Mouse (Mus musculus): ENCODE data around the gene Resf1. TPM values are rescaled to one million over a fixed set of nuclear protein-coding genes. Genes with fewer than 3 reads are reported as not detected.

Gene Resf1
- 8.2 TPM for polyA plus RNA-seq (2012; fragmentation: generic; extraction: Trizol)

- Histone ChIP-seq H3ac (ENCODE audit: control insufficient read depth, insufficient read length) (peak within 1 kb of the TSS; percentile 55), H3K4me2 (ENCODE audit: low read depth) (peak within 1 kb of the TSS; percentile 84), H3K4me3 (peak within 1 kb of the TSS; percentile 76), H3K79me2 (ENCODE audit: control insufficient read depth, insufficient read depth) (peaks cover 47% of the 10 kb centered on the region), H3K27me3 (ENCODE audit: control insufficient read depth, insufficient read depth, insufficient read length) (no peaks in the 10 kb centered on the region), H3K36me3 (ENCODE audit: control insufficient read depth, insufficient read depth) (peaks cover 28% of the 10 kb centered on the region)
- peak; percentile 87 for TF ChIP-seq POLR2A (IDR thresholded peaks at IDR 0.05; ENCODE audit: insufficient read length, low read depth)
- TF ChIP-seq POLR2AphosphoS2 (IDR thresholded peaks at IDR 0.05; ENCODE audit: insufficient read length, low read depth), result peak; percentile 96
- TF ChIP-seq CEBPB (IDR thresholded peaks at IDR 0.05; ENCODE audit: insufficient read depth, poor library complexity, severe bottlenecking), result no peak
- no peak for TF ChIP-seq TCF3 (IDR thresholded peaks at IDR 0.05; ENCODE audit: insufficient read length, low read depth)
- TF ChIP-seq MYOD1 (IDR thresholded peaks at IDR 0.05; ENCODE audit: control insufficient read depth in 1 of 3, insufficient read length in 2 of 3, low read depth in 2 of 3), result peak in 1 of 3 experiments; percentile 33
- TF ChIP-seq MAX (IDR thresholded peaks at IDR 0.05; ENCODE audit: low read depth), result no peak
- TF ChIP-seq TCF12 (IDR thresholded peaks at IDR 0.05; ENCODE audit: insufficient read depth, poor library complexity, severe bottlenecking), result no peak
- TF ChIP-seq SRF (IDR thresholded peaks at IDR 0.05; ENCODE audit: control insufficient read depth, insufficient read length, low read depth), result no peak
- no peak for TF ChIP-seq E2F4 (IDR thresholded peaks at IDR 0.05; ENCODE audit: insufficient read depth)
- TF ChIP-seq REST (IDR thresholded peaks at IDR 0.05; ENCODE audit: insufficient read depth, insufficient read length), result no peak
- peak in 1 of 3 experiments; percentile 67 for TF ChIP-seq MYOG (IDR thresholded peaks at IDR 0.05; ENCODE audit: control insufficient read depth in 1 of 3, insufficient read depth in 1 of 3, insufficient read length in 2 of 3, low read depth in 2 of 3)
- TF ChIP-seq USF1 (IDR thresholded peaks at IDR 0.05; ENCODE audit: low read depth), result no peak
Observed at GRCm38 (mm10) chr6:149308956-149309932, at the start of gene Resf1. Gene Resf1, plus strand, starts transcription at chr6:149309414.

DNA sequence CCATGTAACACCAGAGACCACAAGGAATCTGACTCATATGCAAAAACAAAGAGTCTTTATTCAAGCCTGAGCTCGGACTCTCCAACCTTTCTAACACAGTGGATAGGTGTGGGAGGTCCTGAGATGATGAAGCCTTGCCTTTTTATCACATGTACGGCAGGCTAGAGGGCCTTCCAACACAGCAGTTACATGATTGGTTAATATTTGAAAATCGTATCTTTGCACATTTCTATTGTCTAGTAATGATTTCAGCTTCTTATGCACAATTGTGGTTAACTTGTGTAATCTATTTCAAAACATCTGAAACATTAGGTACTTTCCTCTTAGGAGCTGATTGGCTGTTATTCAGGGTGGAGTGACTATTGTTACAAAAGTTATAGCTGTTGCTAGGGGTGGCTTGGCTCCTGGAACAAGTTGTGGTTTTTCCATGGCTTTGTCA, 48.4 kb upstream of the Resf1 start:
- Histone ChIP-seq H3K79me2 (ENCODE audit: control insufficient read depth, insufficient read depth) (no peaks in the 10 kb centered on the region), H3ac (ENCODE audit: control insufficient read depth, insufficient read length) (no peak overlapping the region), H3K4me3 (no peak overlapping the region), H3K4me2 (ENCODE audit: low read depth) (peak overlapping the region; percentile 53), H3K36me3 (ENCODE audit: control insufficient read depth, insufficient read depth) (peaks cover 5% of the 10 kb centered on the region), H3K27me3 (ENCODE audit: control insufficient read depth, insufficient read depth, insufficient read length) (no peaks in the 10 kb centered on the region)
- TF ChIP-seq CEBPB (IDR thresholded peaks at IDR 0.05; ENCODE audit: insufficient read depth, poor library complexity, severe bottlenecking) (peak; percentile 91), REST (IDR thresholded peaks at IDR 0.05; ENCODE audit: insufficient read depth, insufficient read length) (no peak), POLR2A (IDR thresholded peaks at IDR 0.05; ENCODE audit: insufficient read length, low read depth) (no peak), TCF3 (IDR thresholded peaks at IDR 0.05; ENCODE audit: insufficient read length, low read depth) (no peak), E2F4 (IDR thresholded peaks at IDR 0.05; ENCODE audit: insufficient read depth) (no peak)

DNA sequence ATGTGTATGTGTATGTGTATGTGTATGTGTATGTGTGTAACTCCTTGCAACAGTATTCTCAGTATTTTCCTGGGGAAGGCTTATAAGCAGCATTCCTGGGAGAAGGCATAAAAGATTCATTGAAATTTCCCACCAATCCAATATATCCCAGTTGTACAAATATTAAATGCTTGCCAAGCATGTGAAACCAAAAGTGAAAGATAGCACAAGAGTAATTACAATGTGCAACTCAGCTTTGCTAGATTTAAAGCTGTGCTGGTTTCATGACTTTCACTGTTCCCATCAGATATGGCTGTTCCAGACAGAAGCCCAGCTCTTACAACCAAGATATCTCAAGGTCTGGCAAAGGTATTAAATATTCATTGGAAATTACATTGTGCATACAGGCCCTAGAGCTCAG, 41.3 kb upstream of the Resf1 start:
- no peak for TF ChIP-seq MYOD1 (IDR thresholded peaks at IDR 0.05; ENCODE audit: control insufficient read depth in 1 of 3, insufficient read length in 2 of 3, low read depth in 2 of 3)
- no peak for TF ChIP-seq SRF (IDR thresholded peaks at IDR 0.05; ENCODE audit: control insufficient read depth, insufficient read length, low read depth)
- no peak for TF ChIP-seq MYOG (IDR thresholded peaks at IDR 0.05; ENCODE audit: control insufficient read depth in 1 of 3, insufficient read depth in 1 of 3, insufficient read length in 2 of 3, low read depth in 2 of 3)
- TF ChIP-seq POLR2AphosphoS2 (IDR thresholded peaks at IDR 0.05; ENCODE audit: insufficient read length, low read depth), result no peak
- TF ChIP-seq CEBPB (IDR thresholded peaks at IDR 0.05; ENCODE audit: insufficient read depth, poor library complexity, severe bottlenecking), result no peak
- TF ChIP-seq E2F4 (IDR thresholded peaks at IDR 0.05; ENCODE audit: insufficient read depth), result no peak
- TF ChIP-seq TCF12 (IDR thresholded peaks at IDR 0.05; ENCODE audit: insufficient read depth, poor library complexity, severe bottlenecking), result no peak
- TF ChIP-seq TCF3 (IDR thresholded peaks at IDR 0.05; ENCODE audit: insufficient read length, low read depth), result no peak
- H3K4me2 ChIP-seq (ENCODE audit: low read depth), result no peak overlapping the region
- H3K27me3 ChIP-seq (ENCODE audit: control insufficient read depth, insufficient read depth, insufficient read length), result no peaks in the 10 kb centered on the region
- no peaks in the 10 kb centered on the region for H3K79me2 ChIP-seq (ENCODE audit: control insufficient read depth, insufficient read depth)
- no peaks in the 10 kb centered on the region for H3K36me3 ChIP-seq (ENCODE audit: control insufficient read depth, insufficient read depth)
- H3ac ChIP-seq (ENCODE audit: control insufficient read depth, insufficient read length), result no peak overlapping the region
- no peak overlapping the region for H3K4me3 ChIP-seq

GRCm38 (mm10) chr6:149278248-149278731, 30.9 kb upstream of the Resf1 start:
- H3ac ChIP-seq (ENCODE audit: control insufficient read depth, insufficient read length), result no peak overlapping the region
- no peak overlapping the region for H3K4me3 ChIP-seq
- no peak for TF ChIP-seq MYOG (IDR thresholded peaks at IDR 0.05; ENCODE audit: control insufficient read depth in 1 of 3, insufficient read depth in 1 of 3, insufficient read length in 2 of 3, low read depth in 2 of 3)
- no peak for TF ChIP-seq POLR2A (IDR thresholded peaks at IDR 0.05; ENCODE audit: insufficient read length, low read depth)
- no peak for TF ChIP-seq MYOD1 (IDR thresholded peaks at IDR 0.05; ENCODE audit: control insufficient read depth in 1 of 3, insufficient read length in 2 of 3, low read depth in 2 of 3)
- no peak for TF ChIP-seq CEBPB (IDR thresholded peaks at IDR 0.05; ENCODE audit: insufficient read depth, poor library complexity, severe bottlenecking)
- TF ChIP-seq REST (IDR thresholded peaks at IDR 0.05; ENCODE audit: insufficient read depth, insufficient read length), result no peak
- no peak for TF ChIP-seq MAX (IDR thresholded peaks at IDR 0.05; ENCODE audit: low read depth)
- no peak for TF ChIP-seq TCF3 (IDR thresholded peaks at IDR 0.05; ENCODE audit: insufficient read length, low read depth)
- no peak for TF ChIP-seq SRF (IDR thresholded peaks at IDR 0.05; ENCODE audit: control insufficient read depth, insufficient read length, low read depth)
- TF ChIP-seq POLR2AphosphoS2 (IDR thresholded peaks at IDR 0.05; ENCODE audit: insufficient read length, low read depth), result no peak
- no peaks in the 10 kb centered on the region for H3K27me3 ChIP-seq (ENCODE audit: control insufficient read depth, insufficient read depth, insufficient read length)
- no peak overlapping the region for H3K4me2 ChIP-seq (ENCODE audit: low read depth)
- no peaks in the 10 kb centered on the region for H3K36me3 ChIP-seq (ENCODE audit: control insufficient read depth, insufficient read depth)
- H3K79me2 ChIP-seq (ENCODE audit: control insufficient read depth, insufficient read depth), result no peaks in the 10 kb centered on the region
